Mouse (Mus musculus) embryonic facial prominence, embryonic 14.5 days (tissue): ENCODE results near the gene 4930524B15Rik. TPM values are rescaled to one million over a fixed set of nuclear protein-coding genes. Genes with fewer than 3 reads are reported as not detected.

Experiments used
- ATAC-seq: fragments of 200-750 bp; cut with Nextera tagmentation; 2 replicates; pipeline ENCODE4 v1.8.0; 2017; ENCODE audit warnings: low read depth, moderate number of reproducible peaks, moderate TSS enrichment
- DNase-seq: peaks from one replicate; pipeline ENCODE4 v3.0.0-alpha.2; 2015; ENCODE audit warnings: low spot score
- H3K27ac ChIP-seq: fragments of 300-500 bp; sonication (generic); replicated peaks from 2 replicates; pipeline ENCODE4 v1.5.1; 2014; ENCODE audit warnings: low read depth, mild to moderate bottlenecking, low read length, moderate library complexity
- H3K27me3 ChIP-seq: fragments of 300-500 bp; sonication (generic); replicated peaks from 2 replicates; pipeline ENCODE4 v1.6.1; 2014; ENCODE audit warnings: low read length; ENCODE audit not compliant: control insufficient read depth, insufficient read depth
- H3K36me3 ChIP-seq: fragments of 300-500 bp; sonication (generic); 2 replicates; pipeline ENCODE4 v1.6.1; 2014; ENCODE audit warnings: low read length, mixed read lengths; ENCODE audit not compliant: control insufficient read depth, insufficient read depth
- H3K4me1 ChIP-seq: fragments of 300-500 bp; sonication (generic); 2 replicates; pipeline ENCODE4 v1.6.1; 2014; ENCODE audit warnings: antibody characterized with exemption, low read length; ENCODE audit not compliant: control insufficient read depth, insufficient read depth
- H3K4me2 ChIP-seq: fragments of 300-500 bp; sonication (generic); 2 replicates; pipeline ENCODE4 v1.6.1; 2014; ENCODE audit warnings: low read depth, mild to moderate bottlenecking, low read length, moderate library complexity, mixed read lengths
- H3K4me3 ChIP-seq: fragments of 300-500 bp; sonication (generic); 2 replicates; pipeline ENCODE4 v1.5.1; 2014; ENCODE audit warnings: low read depth, mild to moderate bottlenecking, low read length
- H3K9ac ChIP-seq: fragments of 300-500 bp; sonication (generic); 2 replicates; pipeline ENCODE4 v1.6.1; 2014; ENCODE audit warnings: low read depth, mild to moderate bottlenecking, low read length, moderate library complexity, mixed read lengths
- H3K9me3 ChIP-seq: fragments of 300-500 bp; sonication (generic); 2 replicates; pipeline ENCODE4 v1.6.1; 2016; ENCODE audit warnings: low read length; ENCODE audit not compliant: control insufficient read depth
- WGBS: fragments of 180-500 bp; shearing (Covaris S2); extraction: QIAGEN DNeasy Blood & Tissue Kit; methylation state at CpG from one replicate; pipeline ENCODE4 v1.1.7; 2014; 5-methylcytosine and 5-hydroxymethylcytosine counted together
- polyA plus RNA-seq: library from polyadenylated mRNA; unstranded; fragments of >200 nt; fragmentation: Nextera tagmentation; extraction: Ambion mirVana; gene quantifications from 2 replicates; pipeline ENCODE4 v1.2.1, GENCODE M21; 2014

The 4930524B15Rik gene
- polyA plus RNA-seq: 0.10 TPM in 1 of 2 replicates, not detected in the other

DNA sequence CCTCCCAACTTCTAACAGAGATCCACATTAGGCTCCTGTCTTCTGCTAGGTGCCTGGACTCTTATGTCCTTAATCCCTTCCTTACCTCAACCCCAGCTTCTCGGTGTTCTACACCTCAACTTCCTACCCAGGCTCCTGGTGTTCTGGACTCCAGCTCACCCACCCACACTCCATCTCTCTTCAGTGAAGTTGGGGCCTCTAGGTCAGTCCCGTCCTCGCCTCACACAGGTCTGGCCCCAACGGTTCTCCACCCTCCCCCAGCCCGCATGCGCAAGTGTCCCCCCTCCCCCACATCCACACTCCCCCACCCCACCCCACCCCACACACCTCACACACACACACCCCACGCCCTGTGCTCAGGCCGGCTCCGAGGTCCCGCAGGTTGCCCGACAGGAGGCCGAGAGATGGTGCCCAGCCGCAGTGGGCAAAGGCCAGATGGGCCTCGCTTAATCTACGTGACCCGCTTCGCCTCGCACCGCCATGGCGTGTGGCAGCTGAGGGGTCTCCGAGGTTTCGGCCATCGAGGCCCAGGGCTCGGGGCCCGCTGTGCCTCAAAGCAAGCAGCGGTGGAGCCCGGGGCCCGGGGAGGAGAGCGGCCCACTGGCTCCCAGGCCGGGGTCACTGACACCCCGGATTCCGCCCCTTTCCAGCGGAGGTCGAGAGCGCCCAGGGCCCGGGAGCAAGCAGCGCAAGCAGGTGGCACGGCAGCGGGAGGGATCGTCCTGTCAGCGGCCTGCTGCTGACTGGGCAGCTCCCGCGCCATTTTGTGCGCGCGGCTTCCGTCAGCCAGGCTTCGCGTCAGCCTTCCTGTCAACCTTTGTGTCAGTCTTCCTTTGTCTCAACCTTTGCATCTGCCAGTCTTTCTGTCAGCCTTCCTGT, at the start of gene 4930524B15Rik:
TSS of gene 4930524B15Rik (plus strand) at position 337 of the 879 bp plus-strand sequence.
- H3K27me3 ChIP-seq: no peaks in the 10 kb centered on the region
- ATAC-seq: no peak
- WGBS: 49% methylated on average over 42 of the region's 49 CpGs

DNA sequence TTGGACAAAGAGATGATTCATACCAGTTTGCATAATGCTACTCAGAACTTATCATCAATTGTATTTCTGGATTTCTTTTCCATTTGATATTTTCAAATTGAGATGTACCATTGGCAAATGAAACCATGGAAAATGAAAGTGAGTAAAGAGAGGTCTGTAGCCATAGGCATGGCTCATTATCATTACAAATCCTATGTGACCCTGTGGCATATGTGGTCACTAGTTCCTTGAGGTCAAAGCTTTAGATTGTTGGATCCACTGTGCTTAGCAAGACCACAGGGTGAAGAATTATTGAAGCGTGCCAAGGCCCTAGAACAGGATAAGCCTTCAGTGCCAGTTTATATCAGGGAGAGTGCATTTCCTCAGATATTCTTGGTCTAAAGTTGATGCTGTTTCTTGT, 47.6 kb upstream of the 4930524B15Rik start:
- Histone ChIP-seq H3K4me1 (no peaks in the 10 kb centered on the region), H3K9me3 (no peaks in the 10 kb centered on the region), H3K4me2 (no peak overlapping the region), H3K9ac (no peak overlapping the region), H3K36me3 (peaks cover 12% of the 10 kb centered on the region; the same call in 1 of the 2 replicates), H3K4me3 (no peak overlapping the region), H3K27ac (no peak overlapping the region), H3K27me3 (no peaks in the 10 kb centered on the region)
- DNase-seq (no peak), ATAC-seq (no peak)
- WGBS: 87% methylated on average over 1 of the region's 1 CpGs

More for the DNA sequence above, at the start of gene 4930524B15Rik:
- Histone ChIP-seq H3K27ac (no peak within 1 kb of the TSS), H3K4me3 (peak within 1 kb of the TSS; percentile 28), H3K36me3 (no peaks in the 10 kb centered on the region), H3K4me1 (no peaks in the 10 kb centered on the region), H3K4me2 (peak within 1 kb of the TSS; percentile 60), H3K9me3 (no peaks in the 10 kb centered on the region), H3K9ac (peak within 1 kb of the TSS; percentile 58)
- peak; percentile 27 for DNase-seq

DNA sequence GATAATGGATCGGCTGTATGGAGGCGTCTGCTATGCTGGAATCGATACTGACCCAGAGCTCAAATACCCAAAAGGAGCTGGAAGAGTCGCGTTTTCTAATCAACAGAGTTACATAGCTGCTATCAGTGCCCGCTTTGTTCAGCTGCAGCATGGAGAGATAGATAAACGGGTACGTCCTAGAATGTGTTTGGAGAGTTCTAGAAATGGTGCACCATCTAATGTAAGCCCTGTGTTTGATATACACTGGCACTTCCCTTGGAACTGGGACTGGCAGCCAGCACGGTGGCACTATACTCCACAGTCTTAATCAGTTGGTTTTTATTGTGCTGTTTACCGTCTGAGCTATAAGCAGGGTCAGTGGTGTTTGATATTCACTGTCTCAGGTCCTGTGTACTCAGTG, 35.3 kb upstream of the 4930524B15Rik start:
- Histone ChIP-seq H3K27ac (no peak overlapping the region), H3K9me3 (no peaks in the 10 kb centered on the region), H3K4me3 (no peak overlapping the region), H3K36me3 (peaks cover 53% of the 10 kb centered on the region), H3K4me1 (no peaks in the 10 kb centered on the region), H3K4me2 (no peak overlapping the region), H3K9ac (no peak overlapping the region), H3K27me3 (no peaks in the 10 kb centered on the region)
- WGBS: 95% methylated on average over 10 of the region's 10 CpGs
- DNase-seq: no peak
- ATAC-seq: no peak

DNA sequence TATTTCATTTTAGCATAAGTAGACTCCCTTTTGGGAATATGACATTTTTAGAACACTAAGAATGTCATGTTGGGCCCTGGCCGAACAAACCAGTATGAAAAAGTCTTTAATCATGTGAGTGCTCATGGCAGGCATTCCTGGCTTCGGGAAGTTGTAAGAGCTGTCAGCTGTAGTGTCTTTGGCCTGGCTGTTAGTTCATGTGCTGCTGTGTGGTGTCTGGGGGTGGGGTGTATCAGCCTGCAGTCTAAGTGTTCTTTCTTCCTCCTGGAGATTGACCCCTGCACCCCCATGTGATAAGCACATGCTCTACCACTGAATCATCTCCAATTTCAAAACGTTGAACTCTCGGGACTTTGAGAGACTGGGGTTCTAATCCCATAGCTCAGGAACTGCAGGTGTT, 29.7 kb upstream of the 4930524B15Rik start:
- WGBS: 30% methylated on average over 4 of the region's 4 CpGs
- no peak overlapping the region for H3K4me3 ChIP-seq
- no peaks in the 10 kb centered on the region for H3K4me1 ChIP-seq
- no peak for ATAC-seq
- H3K27ac ChIP-seq: no peak overlapping the region
- H3K36me3 ChIP-seq: peaks cover 16% of the 10 kb centered on the region
- no peak overlapping the region for H3K4me2 ChIP-seq
- no peaks in the 10 kb centered on the region for H3K9me3 ChIP-seq
- DNase-seq: no peak
- no peak overlapping the region for H3K9ac ChIP-seq
- H3K27me3 ChIP-seq: no peaks in the 10 kb centered on the region

DNA sequence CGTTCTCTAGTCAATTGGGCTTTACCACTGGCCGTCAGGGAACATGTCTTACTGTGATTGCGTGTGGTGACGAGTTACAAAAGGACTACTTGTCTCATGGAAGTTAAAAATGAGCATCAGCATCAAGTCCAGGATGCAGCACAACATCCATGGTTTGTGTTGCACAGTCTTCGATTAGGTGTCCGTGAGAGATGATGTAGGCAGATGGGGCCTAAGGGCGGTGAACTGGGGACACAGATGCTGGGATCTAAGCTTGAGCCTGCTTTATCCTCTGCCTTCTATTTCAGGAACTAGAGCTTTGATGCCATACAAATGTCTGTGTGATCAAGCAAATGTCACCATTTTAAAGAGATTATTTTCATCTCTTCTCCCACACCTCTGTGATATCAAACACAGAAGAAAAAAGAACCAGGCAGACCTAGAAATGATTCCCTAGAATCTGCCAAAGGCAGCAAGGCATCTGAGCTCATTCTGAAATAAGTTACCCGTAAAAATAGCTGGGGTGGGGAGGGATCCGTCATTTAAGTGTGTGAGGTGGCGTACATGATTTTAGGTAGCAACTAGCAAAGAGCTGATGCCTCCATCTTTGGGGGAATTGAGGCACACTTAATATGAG, 28.4 kb upstream of the 4930524B15Rik start:
- ATAC-seq (no peak), DNase-seq (no peak)
- Histone ChIP-seq H3K36me3 (peaks cover 2% of the 10 kb centered on the region; the same call in 1 of the 2 replicates), H3K9ac (no peak overlapping the region), H3K4me2 (no peak overlapping the region), H3K9me3 (no peaks in the 10 kb centered on the region), H3K27ac (no peak overlapping the region), H3K4me1 (no peaks in the 10 kb centered on the region), H3K27me3 (no peaks in the 10 kb centered on the region), H3K4me3 (no peak overlapping the region)
- WGBS: 86% methylated on average over 10 of the region's 10 CpGs

DNA sequence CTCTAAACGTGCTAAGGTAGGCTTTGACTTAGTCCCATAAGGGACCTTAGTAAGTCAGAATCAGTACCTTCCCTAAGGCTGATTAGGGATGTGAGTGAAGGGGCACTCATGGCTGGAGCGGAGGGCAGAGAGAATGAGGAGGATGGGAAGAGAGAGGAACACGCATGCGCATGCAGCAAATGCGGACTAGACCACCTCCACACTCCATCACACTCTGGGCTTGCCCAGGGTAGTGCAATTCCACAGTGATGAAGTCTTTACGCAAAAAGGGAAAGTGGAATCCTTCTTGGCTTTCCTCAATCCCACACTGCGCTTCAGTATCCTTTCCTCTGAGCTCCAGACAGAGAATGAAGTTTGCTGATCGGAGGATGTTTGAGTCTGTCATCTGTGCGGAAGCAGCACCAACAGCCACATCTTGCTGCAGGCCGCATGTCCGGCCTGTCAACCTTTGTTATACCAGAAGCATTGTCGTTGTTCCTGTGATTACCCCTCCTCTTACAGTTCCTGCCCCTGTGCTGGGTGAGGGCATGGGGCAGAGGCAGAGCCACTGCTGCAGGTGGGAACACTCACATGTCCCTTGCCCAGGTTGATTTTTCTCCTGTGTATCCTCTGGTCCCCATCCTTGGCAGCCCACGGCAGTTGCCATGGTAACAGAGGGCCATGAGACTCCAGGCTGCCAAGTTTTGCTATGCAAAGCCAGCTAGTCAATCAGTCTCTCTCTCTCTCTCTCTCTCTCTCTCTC, 24.3 kb upstream of the 4930524B15Rik start:
- H3K27ac ChIP-seq: no peak overlapping the region
- no peaks in the 10 kb centered on the region for H3K9me3 ChIP-seq
- no peak overlapping the region for H3K4me2 ChIP-seq
- H3K36me3 ChIP-seq: no peaks in the 10 kb centered on the region
- no peak overlapping the region for H3K9ac ChIP-seq
- no peaks in the 10 kb centered on the region for H3K4me1 ChIP-seq
- WGBS: 73% methylated on average over 13 of the region's 13 CpGs
- peak; percentile 58 for DNase-seq
- no peaks in the 10 kb centered on the region for H3K27me3 ChIP-seq
- ATAC-seq: no peak; the same call in 1 of the 2 replicates
- H3K4me3 ChIP-seq: no peak overlapping the region

DNA sequence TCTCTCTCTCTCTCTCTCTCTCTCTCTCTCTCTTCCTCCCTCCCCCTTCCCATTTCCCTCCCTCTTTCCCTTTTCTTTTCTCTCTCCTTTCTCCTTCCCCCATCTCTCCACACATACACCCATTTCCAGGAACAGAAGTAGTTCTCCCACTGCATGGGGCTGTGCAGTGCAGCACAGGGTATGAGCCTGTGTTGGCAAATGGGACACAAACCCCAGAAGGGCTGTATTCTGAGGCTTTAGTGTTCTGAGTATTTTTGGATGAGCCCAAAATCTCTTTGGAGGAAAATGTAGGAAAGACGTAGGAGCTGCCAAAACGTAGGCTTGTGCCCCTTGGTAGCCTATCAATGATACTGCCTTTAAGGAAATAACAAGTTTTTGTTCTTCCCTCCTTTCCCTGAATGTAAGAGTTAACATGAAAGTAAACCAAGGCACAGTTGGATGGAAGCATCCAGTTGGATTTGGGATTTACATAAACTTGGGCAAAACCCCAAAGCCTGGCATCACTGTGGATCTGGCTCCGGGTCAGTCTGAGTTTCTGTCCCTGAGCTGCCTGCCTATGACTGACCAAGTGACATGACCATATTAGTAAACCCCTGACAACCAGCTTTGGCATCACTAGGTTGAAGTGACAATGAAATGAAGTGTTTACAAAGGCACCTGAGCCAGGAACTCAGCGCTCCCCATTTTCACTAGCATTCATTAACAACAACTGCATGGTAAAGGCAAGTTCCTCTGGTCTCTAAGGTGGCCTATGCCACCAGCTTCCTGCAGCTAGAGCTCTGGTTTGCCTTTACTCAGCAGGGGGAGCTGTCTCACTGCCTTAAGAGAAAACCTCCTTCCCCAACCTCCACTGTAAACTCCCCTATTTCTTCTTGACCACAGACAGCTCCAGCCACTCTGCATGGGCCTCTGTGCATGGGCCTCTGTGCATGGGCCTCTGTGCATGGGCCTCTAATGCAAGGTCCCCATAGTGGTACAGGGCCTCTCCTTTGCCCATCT, 23.5 kb upstream of the 4930524B15Rik start:
- Histone ChIP-seq H3K9me3 (no peaks in the 10 kb centered on the region), H3K27ac (no peak overlapping the region)
- ATAC-seq: no peak

More for the DNA sequence above, 23.5 kb upstream of the 4930524B15Rik start:
- Histone ChIP-seq H3K4me2 (no peak overlapping the region), H3K27me3 (no peaks in the 10 kb centered on the region), H3K4me3 (no peak overlapping the region), H3K9ac (no peak overlapping the region), H3K36me3 (no peaks in the 10 kb centered on the region), H3K4me1 (no peaks in the 10 kb centered on the region)
- no peak for DNase-seq
- WGBS: 77% methylated on average over 4 of the region's 4 CpGs
